Mouse (Mus musculus) intestine, embryonic 14.5 days (tissue): ENCODE data around the gene Mtfr1l. TPM values are rescaled to one million over a fixed set of nuclear protein-coding genes. Genes with fewer than 3 reads are reported as not detected.
A peak's percentile ranks its signal among the peaks of the same experiment; 100 is the strongest.

Experiments
- ATAC-seq: fragments of 200-750 bp; cut with Nextera tagmentation; replicated peaks from 2 replicates; pipeline ENCODE4 v1.8.0; 2017; ENCODE audit warnings: low read depth, moderate number of reproducible peaks, moderate TSS enrichment, moderate library complexity; ENCODE audit not compliant: low FRiP score, low TSS enrichment
- DNase-seq: peaks from one replicate; pipeline ENCODE4 v3.0.0-alpha.2; 2018; ENCODE audit warnings: low spot score
- H3K27ac ChIP-seq: fragments of 300-500 bp; sonication (generic); 2 replicates; pipeline ENCODE4 v1.5.1; 2014; ENCODE audit warnings: low read depth, mild to moderate bottlenecking, control low read depth
- H3K27me3 ChIP-seq: fragments of 300-500 bp; sonication (generic); replicated peaks from 2 replicates; pipeline ENCODE4 v1.6.1; 2014; ENCODE audit warnings: low read length, control low read depth; ENCODE audit not compliant: control insufficient read depth, insufficient read depth
- H3K36me3 ChIP-seq: fragments of 300-500 bp; sonication (generic); 2 replicates; pipeline ENCODE4 v1.6.1; 2014; ENCODE audit warnings: low read length, control low read depth; ENCODE audit not compliant: control insufficient read depth, insufficient read depth
- H3K4me1 ChIP-seq: fragments of 300-500 bp; sonication (generic); replicated peaks from 2 replicates; pipeline ENCODE4 v1.6.1; 2014; ENCODE audit warnings: low read length, control low read depth, mixed read lengths; ENCODE audit not compliant: control insufficient read depth, insufficient read depth
- H3K4me2 ChIP-seq: fragments of 300-500 bp; sonication (generic); 2 replicates; pipeline ENCODE4 v1.6.1; 2014; ENCODE audit warnings: low read length
- H3K4me3 ChIP-seq: fragments of 300-500 bp; sonication (generic); 2 replicates; pipeline ENCODE4 v1.5.1; 2014; ENCODE audit warnings: low read depth, low read length, control low read depth, mixed read lengths
- H3K9ac ChIP-seq: fragments of 300-500 bp; sonication (generic); 2 replicates; pipeline ENCODE4 v1.6.1; 2014; ENCODE audit warnings: mild to moderate bottlenecking, low read length
- H3K9me3 ChIP-seq: fragments of 300-500 bp; sonication (generic); 2 replicates; pipeline ENCODE4 v1.6.1; 2016; ENCODE audit warnings: low read length, control low read depth; ENCODE audit not compliant: control insufficient read depth
- WGBS: fragments of 180-500 bp; shearing (Covaris S2); extraction: QIAGEN DNeasy Blood & Tissue Kit; methylation state at CpG from one replicate; pipeline ENCODE4 v1.1.7; 2014; 5-methylcytosine and 5-hydroxymethylcytosine counted together
- polyA plus RNA-seq: library from polyadenylated mRNA; unstranded; fragments of >200 nt; fragmentation: Nextera tagmentation; extraction: Ambion mirVana; gene quantifications from 2 replicates; pipeline ENCODE4 v1.2.1, GENCODE M21; 2014

The Mtfr1l gene
- 109 and 117 TPM in 2 replicates for polyA plus RNA-seq

- Histone ChIP-seq H3K27me3 (no peaks in the 10 kb centered on the region), H3K4me2 (peak within 1 kb of the TSS; percentile 97), H3K9me3 (no peaks in the 10 kb centered on the region), H3K4me3 (peak within 1 kb of the TSS; percentile 93), H3K9ac (peak within 1 kb of the TSS; percentile 77), H3K27ac (peak within 1 kb of the TSS; percentile 80), H3K4me1 (peaks cover 23% of the 10 kb centered on the region), H3K36me3 (peaks cover 29% of the 10 kb centered on the region)
- DNase-seq (peak; percentile 95), ATAC-seq (peak; percentile 97)
- under 1% methylated on average over 71 of the region's 71 CpGs for WGBS
These were observed at the start of gene Mtfr1l for GRCm38 (mm10) chr4:134534932-134535786. Mtfr1l (minus strand) TSS chr4:134535387.

GRCm38 (mm10) chr4:134583513-134583912 is 48.3 kb upstream of the Mtfr1l start:
- H3K4me2 ChIP-seq = no peak overlapping the region
- ATAC-seq (no peak), DNase-seq (peak; percentile 67)
- no peak overlapping the region for H3K27ac ChIP-seq
- no peaks in the 10 kb centered on the region for H3K36me3 ChIP-seq
- H3K9ac ChIP-seq = no peak overlapping the region
- H3K4me1 ChIP-seq = peaks cover 14% of the 10 kb centered on the region
- 65% methylated on average over 3 of the region's 3 CpGs for WGBS
- no peaks in the 10 kb centered on the region for H3K9me3 ChIP-seq
- no peak overlapping the region for H3K4me3 ChIP-seq
- H3K27me3 ChIP-seq = no peaks in the 10 kb centered on the region

GRCm38 (mm10) chr4:134581365-134581764 is 46.2 kb upstream of the Mtfr1l start:
- WGBS = 63% methylated on average over 8 of the region's 8 CpGs
- Histone ChIP-seq H3K4me2 (no peak overlapping the region), H3K9me3 (no peaks in the 10 kb centered on the region), H3K27me3 (no peaks in the 10 kb centered on the region), H3K4me1 (peaks cover 15% of the 10 kb centered on the region), H3K27ac (no peak overlapping the region), H3K9ac (no peak overlapping the region), H3K4me3 (no peak overlapping the region), H3K36me3 (no peaks in the 10 kb centered on the region)
- ATAC-seq = no peak
- DNase-seq = no peak

GRCm38 (mm10) chr4:134580351-134581148 is 45.4 kb upstream of the Mtfr1l start:
- H3K4me3 ChIP-seq = no peak overlapping the region
- no peaks in the 10 kb centered on the region for H3K27me3 ChIP-seq
- ATAC-seq = no peak
- H3K27ac ChIP-seq = no peak overlapping the region
- H3K9ac ChIP-seq = no peak overlapping the region
- no peak overlapping the region for H3K4me2 ChIP-seq
- WGBS = 83% methylated on average over 15 of the region's 15 CpGs
- DNase-seq = no peak
- H3K36me3 ChIP-seq = no peaks in the 10 kb centered on the region
- no peaks in the 10 kb centered on the region for H3K9me3 ChIP-seq
- peaks cover 15% of the 10 kb centered on the region for H3K4me1 ChIP-seq

GRCm38 (mm10) chr4:134579620-134580019 is 44.4 kb upstream of the Mtfr1l start:
- Histone ChIP-seq H3K9me3 (no peaks in the 10 kb centered on the region), H3K36me3 (no peaks in the 10 kb centered on the region), H3K4me1 (peaks cover 15% of the 10 kb centered on the region), H3K27ac (no peak overlapping the region), H3K27me3 (no peaks in the 10 kb centered on the region), H3K4me3 (no peak overlapping the region), H3K9ac (0 out of 2 replicates have a peak overlapping the region, but pooled peaks have one; percentile 8), H3K4me2 (peak overlapping the region; percentile 36)
- no peak for DNase-seq
- 0 out of 2 replicates have a peak, but pooled peaks have one; percentile 34 for ATAC-seq
- 41% methylated on average over 5 of the region's 5 CpGs for WGBS

GRCm38 (mm10) chr4:134579212-134579611 is 44.0 kb upstream of the Mtfr1l start:
- DNase-seq = no peak
- no peak overlapping the region for H3K4me3 ChIP-seq

GRCm38 (mm10) chr4:134578407-134578806 is 43.2 kb upstream of the Mtfr1l start:
- Histone ChIP-seq H3K4me1 (peaks cover 15% of the 10 kb centered on the region), H3K9me3 (no peaks in the 10 kb centered on the region), H3K27ac (no peak overlapping the region), H3K4me2 (no peak overlapping the region), H3K9ac (no peak overlapping the region), H3K36me3 (no peaks in the 10 kb centered on the region), H3K27me3 (no peaks in the 10 kb centered on the region), H3K4me3 (no peak overlapping the region)
- WGBS = 59% methylated on average over 5 of the region's 5 CpGs
- no peak for DNase-seq
- 0 out of 2 replicates have a peak, but pooled peaks have one; percentile 16 for ATAC-seq

More at GRCm38 (mm10) chr4:134579212-134579611, 44.0 kb upstream of the Mtfr1l start:
- ATAC-seq = no peak
- H3K27me3 ChIP-seq = no peaks in the 10 kb centered on the region
- H3K36me3 ChIP-seq = no peaks in the 10 kb centered on the region
- WGBS = 6% methylated on average over 11 of the region's 11 CpGs
- H3K9me3 ChIP-seq = no peaks in the 10 kb centered on the region
- H3K4me1 ChIP-seq = peaks cover 15% of the 10 kb centered on the region
- H3K9ac ChIP-seq = 0 out of 2 replicates have a peak overlapping the region, but pooled peaks have one; percentile 8
- H3K4me2 ChIP-seq = peak overlapping the region; percentile 36
- H3K27ac ChIP-seq = no peak overlapping the region

- ATAC-seq (no peak), DNase-seq (no peak)
- Histone ChIP-seq H3K4me1 (peaks cover 15% of the 10 kb centered on the region), H3K9ac (no peak overlapping the region), H3K4me2 (no peak overlapping the region), H3K27ac (no peak overlapping the region), H3K9me3 (no peaks in the 10 kb centered on the region), H3K4me3 (no peak overlapping the region), H3K27me3 (no peaks in the 10 kb centered on the region), H3K36me3 (no peaks in the 10 kb centered on the region)
- WGBS = 61% methylated on average over 2 of the region's 2 CpGs
These were observed 42.1 kb upstream of the Mtfr1l start for GRCm38 (mm10) chr4:134577281-134577680.
